Mouse (Mus musculus) bone marrow macrophage, adult 2 months (primary cell): ENCODE measurements around the gene Vps9d1. TPM values are rescaled to one million over a fixed set of nuclear protein-coding genes. Genes with fewer than 3 reads are reported as not detected.
"Not testable (repeated sequence)": the region's sequence is repeated elsewhere in the genome, so short reads cannot be mapped to it uniquely, and the experiment has no call there.

Experiments used
- H3K27ac ChIP-seq: 2 replicates; pipeline ENCODE4 v1.5.1; 2012; ENCODE audit warnings: low read depth, low read length; ENCODE audit not compliant: insufficient read depth
- H3K4me1 ChIP-seq: 2 replicates; pipeline ENCODE4 v1.6.1; 2012; ENCODE audit warnings: low read length; ENCODE audit not compliant: control insufficient read depth, insufficient read depth
- H3K4me3 ChIP-seq: 2 replicates; pipeline ENCODE4 v1.5.1; 2012; ENCODE audit warnings: mild to moderate bottlenecking, low read length, moderate library complexity; ENCODE audit not compliant: insufficient read depth
- CTCF ChIP-seq: IDR thresholded peaks from 2 replicates; pipeline ENCODE4 v1.5.1; 2012; ENCODE audit warnings: low read depth, mild to moderate bottlenecking, low read length, moderate library complexity
- POLR2A ChIP-seq: IDR thresholded peaks from 2 replicates; pipeline ENCODE4 v1.6.1; 2012; ENCODE audit warnings: mild to moderate bottlenecking, low read depth, low read length, borderline replicate concordance
- polyA plus RNA-seq: library from polyadenylated mRNA; stranded (reverse); fragments of >200 nt; gene quantifications from 2 replicates; pipeline ENCODE4 v1.2.4, GENCODE M21; 2012; ENCODE audit not compliant: missing spikeins, insufficient read depth, insufficient read length

Vps9d1 gene
- polyA plus RNA-seq, 1 experiment = 42.6 TPM

DNA sequence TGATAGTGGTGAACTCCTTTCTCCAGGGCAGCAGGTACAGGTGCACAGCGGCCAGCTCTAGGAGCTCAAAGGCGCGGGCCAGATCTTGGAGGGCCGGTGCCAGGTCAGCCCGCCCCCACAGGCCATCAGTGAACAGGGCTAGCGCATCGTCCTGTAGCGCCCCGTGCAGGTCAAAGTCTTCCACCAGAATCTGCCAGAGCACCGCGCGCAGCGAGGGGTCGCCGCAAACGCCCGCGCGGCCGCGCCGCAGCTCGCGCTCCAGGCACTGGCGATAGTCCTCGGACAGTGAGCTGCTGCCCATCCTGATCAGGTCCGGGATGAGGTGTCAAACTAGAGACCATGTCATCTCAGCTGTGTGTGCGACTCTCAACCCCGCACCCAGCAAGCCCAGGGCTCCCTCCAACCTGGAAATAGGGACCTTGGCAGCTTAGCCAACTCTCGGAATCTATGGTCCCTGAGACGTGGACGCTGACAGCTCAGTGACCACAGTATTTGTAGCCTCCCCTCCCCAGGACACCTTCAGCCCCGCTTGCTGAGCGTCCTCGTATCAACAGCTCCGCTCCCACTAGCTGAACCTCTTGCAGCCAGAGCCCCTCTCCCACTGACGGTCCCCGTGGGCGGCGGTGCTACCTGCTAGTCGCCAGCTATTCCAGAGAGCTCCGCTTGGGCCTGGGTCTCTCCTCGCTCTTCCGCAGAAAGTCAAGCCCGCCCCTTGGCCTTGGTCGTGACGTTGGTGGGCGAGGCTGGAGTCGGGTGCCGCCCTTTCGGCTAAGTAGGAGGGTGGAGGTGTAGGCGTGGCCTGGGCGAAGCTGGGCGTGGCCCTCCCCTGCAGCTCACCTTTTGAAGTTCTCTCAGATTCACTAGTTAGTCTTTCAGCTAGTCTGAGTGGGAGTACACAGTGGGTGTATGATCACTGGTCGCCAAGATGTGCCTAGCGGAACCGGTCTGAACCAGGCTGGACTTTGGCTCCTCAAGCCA, 18.3 kb downstream of the Vps9d1 start, which contains the start of gene Spata2l:
TSS of gene Spata2l (minus strand) at position 714 of the 978 bp plus-strand sequence.
- no peak within 1 kb of the TSS for H3K27ac ChIP-seq
- peak within 1 kb of the TSS; percentile 76 for H3K4me3 ChIP-seq
- TF ChIP-seq POLR2A (no peak), CTCF (no peak)
- H3K4me1 ChIP-seq = no peaks in the 10 kb centered on the region

DNA sequence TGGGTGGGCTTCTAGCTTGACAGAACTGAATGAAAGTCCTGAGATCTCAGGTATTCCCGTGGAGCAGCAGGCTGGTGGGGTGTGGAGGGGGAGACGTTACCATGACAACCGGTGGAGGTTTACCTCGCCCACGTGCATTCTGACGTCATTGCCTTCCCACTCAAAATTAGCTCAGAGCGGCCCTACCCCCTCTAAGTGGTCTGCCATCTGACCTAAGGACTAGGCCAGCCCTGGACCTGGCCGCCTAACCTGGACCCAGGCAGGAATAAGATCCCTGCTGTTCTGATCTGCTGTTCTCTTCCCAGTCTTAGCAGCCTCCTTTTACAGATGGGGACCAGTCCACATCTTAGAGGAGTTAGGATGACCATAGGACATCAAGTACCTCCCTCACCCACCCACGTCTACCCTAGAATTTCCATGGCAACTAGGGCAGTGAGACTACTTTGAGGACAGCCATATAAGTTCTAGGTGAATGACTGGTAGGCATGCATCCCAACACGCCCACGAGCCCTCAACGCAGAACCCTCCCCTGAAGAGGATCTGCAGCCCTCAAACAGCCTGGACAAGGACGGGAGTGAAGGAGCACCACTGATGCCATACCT, 19.1 kb downstream of the Vps9d1 start:
- Histone ChIP-seq H3K4me3 (peak overlapping the region; percentile 76), H3K27ac (no peak overlapping the region), H3K4me1 (no peaks in the 10 kb centered on the region)
- TF ChIP-seq CTCF (no peak), POLR2A (no peak)

DNA sequence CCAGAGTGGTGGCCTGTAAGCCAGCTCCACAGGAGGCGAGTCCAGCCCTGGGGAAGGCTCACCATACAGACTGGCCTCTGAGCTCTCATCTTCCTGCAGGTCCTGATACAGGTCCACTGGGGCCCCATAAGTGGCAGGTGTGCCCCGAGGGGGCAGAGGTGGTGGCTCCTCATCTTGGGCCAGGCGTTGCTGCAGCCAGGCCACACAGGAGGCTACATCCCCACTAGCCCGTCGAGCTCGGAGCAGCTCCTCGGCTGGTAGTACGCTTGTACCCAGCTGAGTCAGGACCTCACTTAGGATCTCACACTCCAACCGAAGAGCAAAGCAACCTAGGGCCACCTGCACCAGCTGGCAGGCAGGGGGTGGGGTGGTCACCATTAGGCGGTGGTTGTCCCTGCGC, 20.4 kb downstream of the Vps9d1 start:
- TF ChIP-seq CTCF = no peak
- TF ChIP-seq POLR2A = no peak
- Histone ChIP-seq H3K4me1 (no peaks in the 10 kb centered on the region), H3K4me3 (no peak overlapping the region), H3K27ac (no peak overlapping the region)

DNA sequence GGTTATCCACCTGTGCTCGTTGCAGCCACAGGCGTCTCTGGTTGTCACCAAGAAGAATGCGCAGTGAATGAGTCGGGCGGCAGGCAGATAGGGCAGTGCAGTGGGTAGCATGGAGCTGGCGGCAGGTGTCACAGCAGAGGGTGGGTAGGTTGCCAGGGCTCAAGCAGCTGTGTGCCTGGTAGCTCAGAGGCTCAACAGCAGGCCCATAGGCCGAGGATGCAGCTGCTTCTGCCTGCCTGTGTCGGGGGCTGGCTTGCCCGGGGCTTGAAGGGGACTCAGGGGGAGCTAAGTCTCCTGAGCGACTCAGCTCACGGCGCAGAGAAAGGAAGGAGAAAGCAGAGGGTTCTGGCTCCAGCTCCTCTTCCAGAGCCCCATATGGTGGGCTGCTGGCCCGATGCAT, 20.8 kb downstream of the Vps9d1 start:
- Histone ChIP-seq H3K4me3 (no peak overlapping the region), H3K27ac (no peak overlapping the region), H3K4me1 (no peaks in the 10 kb centered on the region)
- TF ChIP-seq POLR2A = no peak
- no peak for TF ChIP-seq CTCF

DNA sequence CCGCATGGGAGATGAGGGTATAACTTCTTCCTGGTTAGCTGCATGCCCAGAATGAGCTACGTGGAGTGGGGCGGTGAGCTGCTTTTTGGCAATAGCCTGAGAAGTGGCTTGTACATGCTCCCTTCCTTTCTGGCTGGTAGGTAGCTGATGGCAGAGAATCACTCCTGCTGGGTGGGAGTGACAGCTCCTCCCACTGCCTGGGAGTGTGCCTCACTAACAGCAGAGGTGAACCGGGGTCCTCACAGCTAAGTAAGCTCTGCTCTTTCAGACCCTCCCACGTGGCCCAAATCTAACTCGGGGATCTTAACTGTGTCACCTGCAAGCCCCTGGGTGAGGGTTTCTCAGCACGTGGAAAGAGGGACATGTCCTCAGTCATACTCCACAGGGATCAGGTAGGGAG, 21.6 kb downstream of the Vps9d1 start:
- no peak overlapping the region for H3K4me3 ChIP-seq
- H3K4me1 ChIP-seq = no peaks in the 10 kb centered on the region
- no peak overlapping the region for H3K27ac ChIP-seq
- TF ChIP-seq POLR2A = no peak

DNA sequence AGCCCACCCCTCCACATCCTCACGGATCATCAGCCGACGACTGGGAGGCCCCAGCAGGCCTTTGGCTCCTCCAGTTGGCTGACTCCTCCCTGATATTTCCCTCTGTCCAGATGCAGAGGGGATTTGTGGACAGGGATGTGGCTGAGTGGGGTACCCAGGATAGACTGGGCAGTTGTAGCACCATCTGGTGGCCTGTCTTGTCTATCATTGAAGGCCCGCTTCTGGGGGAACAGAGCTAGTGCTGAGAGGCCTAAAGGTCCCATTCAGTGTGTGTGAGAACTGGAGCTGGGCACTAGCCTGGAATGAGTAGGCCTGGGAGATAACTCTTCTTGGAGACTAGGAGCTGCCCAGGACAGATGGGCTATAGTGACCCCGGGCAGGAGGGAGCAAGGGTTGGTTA, 22.4 kb downstream of the Vps9d1 start:
- TF ChIP-seq POLR2A (no peak), CTCF (no peak)
- Histone ChIP-seq H3K4me1 (no peaks in the 10 kb centered on the region), H3K4me3 (no peak overlapping the region)

DNA sequence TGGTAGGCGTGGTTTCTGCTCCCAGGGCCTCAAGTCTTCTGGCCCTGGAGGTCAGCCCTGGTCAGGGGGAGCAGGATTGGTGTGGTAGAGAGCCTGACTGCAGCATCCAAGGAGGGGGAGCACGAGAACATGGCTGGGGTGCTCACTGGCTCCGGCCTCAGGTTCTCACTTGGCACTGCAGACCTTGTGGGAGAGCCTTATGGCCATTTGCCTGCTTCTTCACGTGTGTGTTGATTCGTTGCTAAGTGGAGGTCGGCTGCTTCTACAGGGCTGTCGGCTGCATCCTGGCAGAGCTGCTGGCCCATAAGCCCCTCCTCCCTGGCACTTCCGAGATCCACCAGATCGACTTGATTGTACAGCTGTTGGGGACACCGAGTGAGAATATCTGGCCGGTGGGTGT, 23.8 kb downstream of the Vps9d1 start:
- not testable (repeated sequence) for H3K27ac ChIP-seq, H3K4me1 ChIP-seq, H3K4me3 ChIP-seq

More for the DNA sequence above, 22.4 kb downstream of the Vps9d1 start:
- no peak overlapping the region for H3K27ac ChIP-seq

DNA sequence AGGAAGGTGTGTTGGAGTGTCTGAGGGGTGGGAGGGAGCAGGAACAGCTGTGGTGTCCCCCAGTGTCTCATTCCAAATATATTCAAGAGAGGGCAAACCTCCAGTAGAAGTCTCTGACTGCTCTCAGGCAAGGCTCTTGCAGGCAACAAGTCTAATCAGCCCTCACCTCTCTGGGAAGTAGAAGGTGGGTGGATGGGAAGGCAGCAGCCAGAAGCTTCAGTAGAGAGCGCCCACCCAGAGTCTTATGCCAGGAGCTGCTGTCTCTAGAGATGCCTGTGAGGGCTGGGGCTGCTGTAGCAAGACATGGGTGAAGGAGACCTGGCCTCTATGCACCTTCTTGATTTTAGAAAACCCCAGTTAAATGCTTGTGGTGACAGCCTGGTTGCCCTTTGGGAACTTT, 25.7 kb downstream of the Vps9d1 start:
- H3K4me1 ChIP-seq = no peaks in the 10 kb centered on the region
- H3K4me3 ChIP-seq = no peak overlapping the region
- no peak overlapping the region for H3K27ac ChIP-seq
- TF ChIP-seq CTCF = no peak
- TF ChIP-seq POLR2A = no peak

DNA sequence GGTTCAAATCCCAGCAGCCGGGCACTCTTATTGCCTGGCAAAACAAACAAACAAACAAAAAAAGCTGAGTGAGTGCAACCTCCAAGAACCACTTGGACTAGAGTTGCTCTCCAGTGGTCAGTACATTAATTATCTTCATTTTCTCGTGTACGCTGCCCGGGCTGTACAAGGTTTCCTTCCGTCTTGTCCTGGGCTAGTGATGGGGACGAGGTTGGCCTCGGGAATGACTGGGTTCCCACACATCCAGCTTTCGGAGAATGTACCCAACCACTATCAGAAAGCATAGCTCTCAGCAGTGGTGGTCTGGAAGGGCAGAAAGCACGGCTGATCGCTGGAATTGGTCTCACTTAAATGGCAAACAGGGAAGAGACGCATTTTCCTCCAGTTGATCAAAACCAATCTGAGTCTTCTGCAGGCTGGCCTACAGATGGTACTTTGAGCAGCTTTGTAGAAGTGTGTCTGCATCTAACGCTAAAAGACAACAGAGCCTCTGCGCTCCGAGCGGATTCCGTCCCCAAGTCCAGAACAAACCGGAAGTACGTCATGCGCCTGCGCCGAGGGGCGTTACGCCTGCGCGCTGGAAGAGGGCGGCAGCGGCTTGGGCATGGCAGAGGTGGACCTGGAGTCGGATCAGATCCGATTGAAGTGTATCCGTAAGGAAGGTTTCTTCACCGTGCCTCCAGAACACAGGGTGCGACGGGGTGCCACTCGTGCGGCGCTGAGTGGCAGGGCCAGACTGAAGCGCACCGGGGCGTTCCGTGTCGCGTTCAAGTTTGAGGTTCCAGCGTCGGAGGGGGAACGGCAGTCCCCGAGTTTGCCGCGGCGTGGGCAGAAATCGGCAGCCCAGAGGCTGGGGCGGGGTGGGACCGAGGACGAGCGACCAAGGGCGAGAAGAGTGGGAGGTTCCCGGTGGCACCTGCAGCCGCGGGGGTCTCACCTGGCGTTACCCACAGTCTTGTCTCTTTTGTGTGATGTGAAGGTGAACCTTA, 29.6 kb downstream of the Vps9d1 start, which contains the start of gene Cdk10:
TSS of gene Cdk10 (plus strand) at position 565 of the 989 bp plus-strand sequence.
- Histone ChIP-seq H3K27ac (peak within 1 kb of the TSS; percentile 72), H3K4me1 (peaks cover 6% of the 10 kb centered on the region), H3K4me3 (peak within 1 kb of the TSS; percentile 68)
- TF ChIP-seq CTCF (no peak), POLR2A (no peak; the same call in 1 of the 2 replicates)
